22 mouse cellular contexts compared by ENCODE assay signal in genomic region chr2:143340364-143340763, GRCm38 (mm10).
"Had no signal": no experiment of that assay in that cellular context is flagged by ENCODE, and none has a peak within 500 bp of the region (broad histone marks: within the 10 kb centered on the region; RNA-seq: fewer than 3 reads in every experiment).

No protein-coding gene starts in this region.

- H3K27me3 ChIP-seq: kidney, embryonic 15.5 days; limb, embryonic 15.5 days; liver, embryonic 12.5 days; liver, embryonic 15.5 days; lung, embryonic 15.5 days; megakaryocyte, embryonic 14.5 days; midbrain, embryonic 13.5 days; neural tube, embryonic 13.5 days; stomach, embryonic 15.5 days had no signal

- H3K4me3 ChIP-seq: kidney, embryonic 15.5 days; limb, embryonic 15.5 days; liver, embryonic 12.5 days; liver, embryonic 15.5 days; lung, embryonic 15.5 days; megakaryocyte, embryonic 14.5 days; midbrain, embryonic 10.5 days; midbrain, embryonic 13.5 days; myocyte; neural tube, embryonic 13.5 days; stomach, embryonic 15.5 days had no signal

- H3K9me3 ChIP-seq: kidney, embryonic 15.5 days; limb, embryonic 15.5 days; liver, embryonic 15.5 days; lung, embryonic 15.5 days; midbrain, embryonic 10.5 days; midbrain, embryonic 13.5 days; neural tube, embryonic 13.5 days; stomach, embryonic 15.5 days had no signal

- H3K4me2 ChIP-seq: kidney, embryonic 15.5 days; limb, embryonic 15.5 days; liver, embryonic 12.5 days; liver, embryonic 15.5 days; lung, embryonic 15.5 days; midbrain, embryonic 13.5 days; neural tube, embryonic 13.5 days; stomach, embryonic 15.5 days had no signal

- DNase-seq: kidney, adult 8-10 months; kidney, postnatal 10 days; kidney, postnatal 36 days; lung, adult 18-20 months; lung, postnatal 10 days; lung, postnatal 36 days; retina, postnatal 1 day; right cerebral cortex, postnatal 25 days; spleen, adult 18-20 months; thymus, postnatal 25 days had no signal

- H3K9ac ChIP-seq: kidney, embryonic 15.5 days; limb, embryonic 15.5 days; liver, embryonic 12.5 days; liver, embryonic 15.5 days; lung, embryonic 15.5 days; midbrain, embryonic 13.5 days; neural tube, embryonic 13.5 days; stomach, embryonic 15.5 days had no signal

- ATAC-seq: liver, embryonic 12.5 days; midbrain, embryonic 13.5 days; midbrain, embryonic 16.5 days had no signal

- H3K36me3 ChIP-seq: kidney, embryonic 15.5 days; limb, embryonic 15.5 days; liver, embryonic 12.5 days; liver, embryonic 15.5 days; lung, embryonic 15.5 days; midbrain, embryonic 10.5 days; midbrain, embryonic 13.5 days; neural tube, embryonic 13.5 days; stomach, embryonic 15.5 days had no signal

- H3K4me1 ChIP-seq: kidney, embryonic 15.5 days; limb, embryonic 15.5 days; liver, embryonic 12.5 days; liver, embryonic 15.5 days; lung, embryonic 15.5 days; megakaryocyte, embryonic 14.5 days; midbrain, embryonic 10.5 days; midbrain, embryonic 13.5 days; neural tube, embryonic 13.5 days; stomach, embryonic 15.5 days had no signal

- H3K27ac ChIP-seq: kidney, embryonic 15.5 days; limb, embryonic 15.5 days; liver, embryonic 12.5 days; liver, embryonic 15.5 days; lung, embryonic 15.5 days; midbrain, embryonic 10.5 days; midbrain, embryonic 13.5 days; neural tube, embryonic 13.5 days; stomach, embryonic 15.5 days had no signal
